Mouse (Mus musculus): ENCODE results near the gene Hist1h3f. TPM values are rescaled to one million over a fixed set of nuclear protein-coding genes. Genes with fewer than 3 reads are reported as not detected.
"Not testable (repeated sequence)": the region's sequence is repeated elsewhere in the genome, so short reads cannot be mapped to it uniquely, and the experiment has no call there.

Gene Hist1h3f
- polyA plus RNA-seq, 1 experiment: 7.0 TPM

DNA sequence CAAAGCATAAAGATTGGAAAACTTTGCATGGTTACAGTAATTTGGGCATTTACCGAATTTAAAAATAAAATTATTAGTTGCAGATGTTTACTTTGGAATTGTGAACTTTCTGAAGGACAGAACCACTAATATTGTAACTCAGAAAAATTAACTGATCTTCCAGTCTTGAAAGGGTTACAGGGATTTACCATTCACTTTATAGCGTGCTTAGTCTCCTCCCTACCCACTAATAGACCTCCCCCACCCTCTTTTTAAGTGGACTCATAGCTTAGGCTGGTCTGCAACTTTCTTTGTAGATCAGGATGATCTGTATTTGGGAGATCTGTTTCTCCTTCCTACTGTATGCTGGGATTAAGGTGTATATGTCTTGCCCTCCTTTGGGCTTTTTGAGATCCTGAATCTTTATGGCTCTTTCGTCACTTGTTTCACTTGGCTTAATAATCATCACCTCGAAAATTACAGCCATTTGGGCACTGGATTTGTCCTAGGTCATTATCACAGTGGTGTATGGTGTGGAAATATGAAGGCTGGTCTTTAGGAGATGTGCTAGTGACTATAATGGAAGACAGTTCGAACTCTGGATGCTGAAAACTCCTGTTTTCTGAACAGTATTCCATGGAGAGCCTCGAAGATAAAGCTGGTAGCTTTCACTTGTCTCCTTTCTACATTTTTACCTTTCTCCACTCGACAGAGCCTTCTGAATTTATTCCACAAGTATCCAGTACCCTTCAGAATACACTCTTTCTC lies 7.6 kb upstream of the Hist1h3f start:
- Histone ChIP-seq H3K4me1 (peaks cover 65% of the 10 kb centered on the region), H3K4me3 (replicated peaks) (peak overlapping the region; percentile 87), H3K27me3 (replicated peaks) (no peaks in the 10 kb centered on the region), H3K9me3 (no peaks in the 10 kb centered on the region), H3K36me3 (replicated peaks; ENCODE audit: low read length) (no peaks in the 10 kb centered on the region)
- TF ChIP-seq FLI1 (IDR thresholded peaks at IDR 0.05; ENCODE audit: low read length) (no peak), GATA1 (IDR thresholded peaks at IDR 0.05; ENCODE audit: borderline replicate concordance, low read length) (no peak)

DNA sequence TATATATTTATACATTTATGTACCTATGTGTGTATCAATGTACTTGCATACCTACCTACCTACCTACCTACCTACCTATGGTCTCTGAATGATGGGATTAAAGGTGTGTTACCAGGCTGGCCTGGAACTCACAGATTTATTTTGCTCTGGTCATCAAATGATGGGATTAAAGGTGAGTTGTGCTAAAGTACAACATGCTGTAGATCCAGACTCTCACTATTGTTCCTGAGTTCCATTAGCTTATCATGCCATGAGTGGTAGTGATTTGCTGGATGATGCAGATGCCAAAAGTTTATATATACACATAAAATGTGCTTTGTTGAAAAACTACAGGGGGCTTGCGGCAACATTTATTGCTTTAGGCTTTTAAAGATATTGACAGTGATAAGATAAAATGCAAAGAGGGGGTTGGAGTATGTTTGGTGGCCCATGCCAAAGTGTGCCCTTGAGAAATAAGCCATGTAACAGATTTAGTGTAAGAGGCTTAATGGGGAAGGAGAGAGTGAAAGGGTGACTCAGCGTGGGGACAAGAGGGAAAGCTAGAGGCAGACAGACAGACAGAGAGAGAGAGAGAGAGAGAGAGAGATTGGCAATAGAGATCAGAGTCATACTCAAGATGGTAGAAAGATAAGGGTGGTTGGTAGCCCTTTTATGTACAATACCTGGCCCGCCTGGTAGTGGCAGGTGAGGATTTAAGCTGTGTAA lies 6.7 kb upstream of the Hist1h3f start:
- H3K4me3 ChIP-seq (replicated peaks): peak overlapping the region; percentile 18
- TF ChIP-seq GATA1 (IDR thresholded peaks at IDR 0.05; ENCODE audit: borderline replicate concordance, low read length) (no peak), FLI1 (IDR thresholded peaks at IDR 0.05; ENCODE audit: low read length) (no peak)
- no peaks in the 10 kb centered on the region for H3K9me3 ChIP-seq
- peaks cover 64% of the 10 kb centered on the region for H3K4me1 ChIP-seq
- H3K36me3 ChIP-seq (replicated peaks; ENCODE audit: low read length): no peaks in the 10 kb centered on the region
- no peaks in the 10 kb centered on the region for H3K27me3 ChIP-seq (replicated peaks)

DNA sequence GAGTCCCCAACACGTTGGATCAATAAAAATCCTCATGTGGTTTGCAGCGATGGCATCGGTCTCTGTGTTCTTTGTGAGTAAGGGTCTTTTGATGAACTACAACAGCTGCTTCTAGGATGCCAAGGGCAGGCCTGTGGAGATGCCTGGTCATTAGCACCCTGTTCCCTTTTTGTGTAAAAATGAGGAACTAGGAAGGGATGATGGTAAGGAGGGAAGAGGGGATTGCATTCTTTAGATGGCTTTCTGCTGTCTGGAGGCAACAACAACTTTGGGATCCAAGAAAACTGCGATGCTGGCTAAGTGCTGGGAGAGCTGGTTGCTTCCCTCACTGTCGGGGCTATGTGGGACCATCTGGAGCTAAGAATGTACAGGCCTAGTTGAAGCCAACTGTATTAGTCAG lies 5.6 kb upstream of the Hist1h3f start:
- Histone ChIP-seq H3K4me3 (replicated peaks) (no peak overlapping the region), H3K4me1 (peaks cover 53% of the 10 kb centered on the region), H3K36me3 (replicated peaks; ENCODE audit: low read length) (no peaks in the 10 kb centered on the region), H3K9me3 (no peaks in the 10 kb centered on the region), H3K27me3 (replicated peaks) (no peaks in the 10 kb centered on the region)
- TF ChIP-seq FLI1 (IDR thresholded peaks at IDR 0.05; ENCODE audit: low read length) (no peak), GATA1 (IDR thresholded peaks at IDR 0.05; ENCODE audit: borderline replicate concordance, low read length) (no peak)

DNA sequence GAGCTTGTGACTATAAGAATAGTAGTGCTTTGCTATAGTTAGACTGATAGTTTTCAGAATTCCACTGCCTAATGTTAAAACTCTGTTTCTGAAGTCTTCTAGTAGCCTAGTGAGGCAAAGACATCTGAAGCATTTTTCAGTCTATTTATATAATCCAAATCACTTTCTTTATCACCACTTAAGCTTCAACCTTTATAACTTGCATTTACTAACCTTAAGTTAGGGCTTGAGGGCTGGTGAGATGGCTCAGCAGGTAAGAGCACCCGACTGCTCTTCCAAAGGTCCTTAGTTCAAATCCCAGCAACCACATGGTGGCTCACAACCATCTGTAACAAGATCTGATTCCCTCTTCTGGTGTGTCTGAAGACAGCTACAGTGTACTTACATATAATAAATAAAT lies 4.0 kb upstream of the Hist1h3f start:
- H3K4me1 ChIP-seq: peaks cover 44% of the 10 kb centered on the region
- not testable (repeated sequence) for H3K4me3 ChIP-seq (replicated peaks); H3K27me3 ChIP-seq (replicated peaks); H3K9me3 ChIP-seq; H3K36me3 ChIP-seq (replicated peaks; ENCODE audit: low read length)

DNA sequence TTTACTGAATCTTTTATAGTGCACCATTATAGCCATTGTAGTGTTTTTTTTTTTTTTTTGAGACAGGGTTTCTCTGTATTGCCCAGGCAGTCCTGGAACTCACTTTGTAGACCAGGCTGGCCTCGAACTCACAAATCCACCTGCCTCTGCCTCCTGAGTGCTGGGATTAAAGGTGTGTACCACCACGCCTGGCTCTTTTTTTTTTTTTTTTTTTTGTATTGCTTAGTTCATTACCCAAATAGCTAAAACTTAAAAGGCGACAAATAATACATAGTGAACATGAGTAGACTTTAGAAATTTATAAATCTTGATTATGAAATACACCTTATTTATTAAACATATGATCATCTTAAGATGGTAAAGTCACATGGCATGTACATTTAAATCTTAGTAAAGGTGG lies 2.4 kb upstream of the Hist1h3f start:
- Histone ChIP-seq H3K36me3 (replicated peaks; ENCODE audit: low read length) (no peaks in the 10 kb centered on the region), H3K27me3 (replicated peaks) (no peaks in the 10 kb centered on the region), H3K4me3 (replicated peaks) (no peak overlapping the region), H3K9me3 (no peaks in the 10 kb centered on the region), H3K4me1 (peaks cover 38% of the 10 kb centered on the region)
- TF ChIP-seq GATA1 (IDR thresholded peaks at IDR 0.05; ENCODE audit: borderline replicate concordance, low read length): no peak
- no peak for TF ChIP-seq FLI1 (IDR thresholded peaks at IDR 0.05; ENCODE audit: low read length)

DNA sequence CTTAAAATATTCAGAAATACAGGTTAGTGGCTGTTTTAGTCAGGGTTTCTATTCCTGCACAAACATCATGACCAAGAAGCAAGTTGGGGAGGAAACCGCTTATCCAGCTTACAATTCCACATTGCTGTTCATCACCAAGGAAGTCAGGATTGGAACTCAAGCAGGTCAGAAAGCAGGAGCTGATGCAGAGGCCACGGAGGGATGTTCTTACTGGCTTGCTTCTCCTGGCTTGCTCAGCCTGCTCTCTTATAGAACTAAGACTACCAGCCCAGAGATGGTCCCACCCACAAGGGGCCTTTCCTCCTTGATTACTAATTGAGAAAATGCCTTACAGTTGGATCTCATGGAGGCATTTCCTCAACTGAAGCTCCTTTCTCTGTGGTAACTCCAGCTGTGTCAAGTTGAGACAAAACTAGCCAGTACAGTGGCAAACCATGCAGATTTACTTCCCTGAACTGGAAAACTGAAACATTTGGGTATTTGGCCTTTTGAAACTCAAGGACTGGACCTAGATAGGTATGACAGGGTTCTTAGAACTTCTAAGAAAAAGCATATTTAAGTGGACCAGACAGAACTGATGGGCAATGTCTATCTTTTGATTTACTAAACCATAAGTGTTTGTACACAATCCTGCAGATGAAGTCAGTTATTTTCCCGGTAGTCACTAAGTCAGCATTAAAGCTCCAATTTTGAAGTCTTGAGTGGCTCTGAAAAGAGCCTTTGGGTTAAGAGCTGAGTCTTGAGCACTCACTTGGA lies 1.4 kb upstream of the Hist1h3f start:
- H3K27me3 ChIP-seq (replicated peaks); H3K9me3 ChIP-seq; H3K36me3 ChIP-seq (replicated peaks; ENCODE audit: low read length): not testable (repeated sequence)
- H3K4me1 ChIP-seq: peaks cover 33% of the 10 kb centered on the region
- peak overlapping the region; percentile 89 for H3K4me3 ChIP-seq (replicated peaks)

DNA sequence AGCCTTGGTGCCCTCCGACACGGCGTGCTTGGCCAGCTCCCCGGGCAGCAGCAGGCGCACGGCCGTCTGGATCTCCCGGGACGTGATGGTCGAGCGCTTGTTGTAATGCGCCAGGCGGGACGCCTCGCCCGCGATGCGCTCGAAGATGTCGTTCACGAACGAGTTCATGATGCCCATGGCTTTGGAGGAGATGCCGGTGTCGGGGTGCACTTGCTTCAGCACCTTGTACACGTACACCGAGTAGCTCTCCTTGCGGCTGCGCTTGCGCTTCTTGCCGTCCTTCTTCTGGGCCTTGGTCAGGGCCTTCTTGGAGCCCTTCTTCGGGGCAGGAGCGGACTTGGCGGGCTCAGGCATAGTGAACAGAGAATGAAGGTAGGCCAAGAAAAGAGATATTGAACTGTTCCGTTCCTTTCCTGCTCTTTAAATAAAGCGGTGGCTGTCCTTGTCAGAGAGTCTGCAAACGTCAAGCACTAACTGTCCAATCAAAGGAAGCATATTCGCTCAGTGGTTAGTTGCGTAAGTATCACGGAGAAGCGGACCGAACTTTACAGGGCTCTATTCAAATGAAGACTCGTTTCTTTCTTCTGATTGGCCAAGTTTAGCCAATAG lies 749 bp upstream of the Hist1h3f start, which contains the start of gene Hist1h2bh:
Gene Hist1h2bh (minus strand): TSS at position 394 of the 609 bp plus-strand sequence.
- H3K36me3 ChIP-seq (replicated peaks; ENCODE audit: low read length); H3K9me3 ChIP-seq; H3K27me3 ChIP-seq (replicated peaks): not testable (repeated sequence)
- peak within 1 kb of the TSS; percentile 89 for H3K4me3 ChIP-seq (replicated peaks)
- peaks cover 29% of the 10 kb centered on the region; the same call in 1 of the 2 replicates for H3K4me1 ChIP-seq

DNA sequence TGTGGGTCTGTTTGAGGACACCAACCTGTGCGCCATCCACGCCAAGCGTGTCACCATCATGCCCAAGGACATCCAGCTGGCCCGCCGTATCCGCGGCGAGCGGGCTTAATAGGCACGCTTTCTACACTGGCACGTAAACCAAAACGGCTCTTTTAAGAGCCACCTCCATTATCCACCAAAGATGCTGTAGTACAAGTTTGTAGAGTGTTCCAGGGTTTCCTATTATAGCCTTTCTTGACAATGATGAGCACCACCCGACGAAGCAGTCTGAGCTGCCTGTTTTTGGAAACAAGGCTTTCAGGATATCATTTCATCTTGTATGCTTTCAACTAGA lies 902 bp downstream of the Hist1h3f start:
- not testable (repeated sequence) for H3K36me3 ChIP-seq (replicated peaks; ENCODE audit: low read length); H3K9me3 ChIP-seq; H3K27me3 ChIP-seq (replicated peaks)
- peaks cover 24% of the 10 kb centered on the region; the same call in 1 of the 2 replicates for H3K4me1 ChIP-seq
- peak overlapping the region; percentile 75 for H3K4me3 ChIP-seq (replicated peaks)

DNA sequence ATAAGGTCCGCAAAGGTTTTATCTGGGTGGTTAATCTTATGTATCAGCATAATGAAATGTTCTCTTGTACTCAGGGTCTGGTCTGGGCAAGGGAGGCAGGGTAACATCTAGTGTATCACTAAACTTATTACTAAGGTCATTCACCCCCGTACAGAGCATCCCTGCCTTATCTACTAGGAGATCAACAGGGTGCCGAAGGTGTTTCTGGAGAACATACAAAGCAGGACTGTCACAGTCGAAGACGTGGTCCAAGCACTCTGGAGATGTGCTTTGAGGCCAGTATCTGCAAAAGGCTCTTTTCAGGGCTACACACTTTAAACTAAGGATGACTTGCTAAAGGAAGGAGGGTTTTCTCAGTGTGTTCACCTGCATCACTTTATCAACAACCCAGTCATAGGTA lies 2.8 kb downstream of the Hist1h3f start:
- Histone ChIP-seq H3K4me3 (replicated peaks) (no peak overlapping the region), H3K36me3 (replicated peaks; ENCODE audit: low read length) (no peaks in the 10 kb centered on the region), H3K9me3 (no peaks in the 10 kb centered on the region), H3K27me3 (replicated peaks) (no peaks in the 10 kb centered on the region), H3K4me1 (peaks cover 34% of the 10 kb centered on the region)
- no peak for TF ChIP-seq GATA1 (IDR thresholded peaks at IDR 0.05; ENCODE audit: borderline replicate concordance, low read length)
- TF ChIP-seq FLI1 (IDR thresholded peaks at IDR 0.05; ENCODE audit: low read length): no peak

DNA sequence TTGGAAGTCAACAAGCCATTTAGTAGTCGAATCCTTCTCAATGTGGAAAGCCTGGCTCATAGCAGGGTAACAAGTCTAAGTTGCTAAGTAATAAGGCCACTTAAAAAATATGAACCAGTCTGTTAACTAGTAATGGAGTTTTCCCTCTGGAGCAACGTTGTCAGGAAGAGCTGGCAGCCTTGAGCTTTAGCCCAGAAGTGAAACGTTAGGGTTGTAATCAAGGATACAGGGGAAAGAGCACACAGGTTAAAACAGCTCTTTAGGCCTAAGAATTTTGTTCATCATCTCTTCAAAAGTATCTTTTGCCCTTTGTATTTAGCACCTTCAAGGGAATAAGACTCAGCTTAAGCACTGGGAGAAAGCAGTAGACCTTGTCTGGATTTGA lies 6.9 kb downstream of the Hist1h3f start:
- peak overlapping the region; percentile 87 for H3K4me3 ChIP-seq (replicated peaks)
- H3K4me1 ChIP-seq: peaks cover 63% of the 10 kb centered on the region
- TF ChIP-seq FLI1 (IDR thresholded peaks at IDR 0.05; ENCODE audit: low read length) (no peak), GATA1 (IDR thresholded peaks at IDR 0.05; ENCODE audit: borderline replicate concordance, low read length) (no peak)
- no peaks in the 10 kb centered on the region for H3K27me3 ChIP-seq (replicated peaks)
- no peaks in the 10 kb centered on the region for H3K9me3 ChIP-seq
- no peaks in the 10 kb centered on the region for H3K36me3 ChIP-seq (replicated peaks; ENCODE audit: low read length)

DNA sequence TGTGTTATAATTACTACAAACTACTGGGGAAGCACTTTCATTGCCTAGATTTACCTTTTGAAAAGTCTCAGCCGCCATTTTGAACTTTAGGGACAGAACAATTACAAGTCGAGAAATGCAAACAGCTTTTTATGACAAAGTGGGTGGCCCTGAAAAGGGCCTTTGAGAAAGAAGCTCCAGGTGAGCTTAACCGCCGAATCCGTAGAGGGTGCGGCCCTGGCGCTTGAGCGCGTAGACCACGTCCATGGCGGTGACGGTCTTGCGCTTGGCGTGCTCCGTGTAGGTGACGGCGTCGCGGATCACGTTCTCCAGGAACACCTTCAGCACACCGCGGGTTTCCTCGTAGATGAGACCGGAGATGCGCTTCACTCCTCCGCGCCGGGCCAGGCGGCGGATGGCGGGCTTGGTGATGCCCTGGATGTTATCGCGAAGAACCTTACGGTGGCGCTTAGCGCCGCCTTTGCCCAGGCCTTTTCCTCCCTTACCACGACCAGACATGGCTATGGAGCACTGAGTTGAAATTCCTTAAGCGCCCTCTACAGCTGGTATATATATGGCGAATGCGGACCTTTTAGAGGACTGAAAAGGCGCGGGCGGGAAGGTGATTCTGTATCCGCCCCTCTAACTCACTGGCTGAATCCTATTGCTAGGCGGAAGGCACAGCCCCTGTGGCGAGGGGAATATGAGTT lies 7.4 kb downstream of the Hist1h3f start, which contains the start of gene Hist1h4f:
Gene Hist1h4f (minus strand): TSS at position 503 of the 689 bp plus-strand sequence.
- H3K27me3 ChIP-seq (replicated peaks); H3K9me3 ChIP-seq; H3K36me3 ChIP-seq (replicated peaks; ENCODE audit: low read length): not testable (repeated sequence)
- peak within 1 kb of the TSS; percentile 87 for H3K4me3 ChIP-seq (replicated peaks)
- peaks cover 67% of the 10 kb centered on the region for H3K4me1 ChIP-seq

Data from megakaryocyte, embryonic 14.5 days (primary cell).